Mouse (Mus musculus): ENCODE data around the gene Grifin. TPM values are rescaled to one million over a fixed set of nuclear protein-coding genes. Genes with fewer than 3 reads are reported as not detected.

Gene Grifin
- polyA plus RNA-seq, 1 experiment from 2014 or later, result not detected

GRCm38 (mm10) chr5:140568321-140568970 is 3.6 kb upstream of the Grifin start:
- peaks cover 10% of the 10 kb centered on the region for H3K4me1 ChIP-seq (replicated peaks; ENCODE audit: control insufficient read depth, insufficient read depth, low read length)
- H3K9me3 ChIP-seq (ENCODE audit: control insufficient read depth, low read length), result no peaks in the 10 kb centered on the region
- no peaks in the 10 kb centered on the region for H3K36me3 ChIP-seq (ENCODE audit: control insufficient read depth, insufficient read depth, low read length)
- H3K4me2 ChIP-seq (ENCODE audit: low read depth, low read length, severe bottlenecking), result no peak overlapping the region
- no peaks in the 10 kb centered on the region for H3K27me3 ChIP-seq (ENCODE audit: control insufficient read depth, insufficient read depth, low read length)
- H3K9ac ChIP-seq (ENCODE audit: low read length), result peak overlapping the region; percentile 23
- H3K27ac ChIP-seq (ENCODE audit: low read depth, low read length), result no peak overlapping the region
- ATAC-seq (replicated peaks; ENCODE audit: low FRiP score) (0 out of 2 replicates have a peak, but pooled peaks have one; percentile 8), DNase-seq (ENCODE audit: low spot score) (peak; percentile 87)
- H3K4me3 ChIP-seq (ENCODE audit: low read depth, low read length), result no peak overlapping the region
- 56% methylated on average over 10 of the region's 10 CpGs for WGBS

- H3K4me3 ChIP-seq (ENCODE audit: low read depth, low read length), result no peak overlapping the region
- WGBS, result 92% methylated on average over 5 of the region's 5 CpGs
- peaks cover 10% of the 10 kb centered on the region for H3K4me1 ChIP-seq (replicated peaks; ENCODE audit: control insufficient read depth, insufficient read depth, low read length)
- DNase-seq (ENCODE audit: low spot score) (no peak), ATAC-seq (replicated peaks; ENCODE audit: low FRiP score) (no peak)
- H3K27me3 ChIP-seq (ENCODE audit: control insufficient read depth, insufficient read depth, low read length), result no peaks in the 10 kb centered on the region
- H3K36me3 ChIP-seq (ENCODE audit: control insufficient read depth, insufficient read depth, low read length), result no peaks in the 10 kb centered on the region
- no peak overlapping the region; the same call in 1 of the 2 replicates for H3K9ac ChIP-seq (ENCODE audit: low read length)
- H3K4me2 ChIP-seq (ENCODE audit: low read depth, low read length, severe bottlenecking), result no peak overlapping the region
- H3K27ac ChIP-seq (ENCODE audit: low read depth, low read length), result no peak overlapping the region
- no peaks in the 10 kb centered on the region for H3K9me3 ChIP-seq (ENCODE audit: control insufficient read depth, low read length)
Measured at GRCm38 (mm10) chr5:140567751-140568150, 2.9 kb upstream of the Grifin start.

- Histone ChIP-seq H3K4me1 (replicated peaks; ENCODE audit: control insufficient read depth, insufficient read depth, low read length) (peaks cover 10% of the 10 kb centered on the region), H3K9ac (ENCODE audit: low read length) (no peak overlapping the region), H3K9me3 (ENCODE audit: control insufficient read depth, low read length) (no peaks in the 10 kb centered on the region), H3K27ac (ENCODE audit: low read depth, low read length) (no peak overlapping the region), H3K27me3 (ENCODE audit: control insufficient read depth, insufficient read depth, low read length) (no peaks in the 10 kb centered on the region), H3K36me3 (ENCODE audit: control insufficient read depth, insufficient read depth, low read length) (no peaks in the 10 kb centered on the region), H3K4me3 (ENCODE audit: low read depth, low read length) (no peak overlapping the region), H3K4me2 (ENCODE audit: low read depth, low read length, severe bottlenecking) (no peak overlapping the region)
- WGBS, result 66% methylated on average over 11 of the region's 11 CpGs
- ATAC-seq (replicated peaks; ENCODE audit: low FRiP score) (no peak), DNase-seq (ENCODE audit: low spot score) (no peak)
Measured at GRCm38 (mm10) chr5:140567321-140567720, 2.5 kb upstream of the Grifin start.

- H3K27ac ChIP-seq (ENCODE audit: low read depth, low read length), result no peak overlapping the region
- no peak overlapping the region for H3K4me2 ChIP-seq (ENCODE audit: low read depth, low read length, severe bottlenecking)
- ATAC-seq (replicated peaks; ENCODE audit: low FRiP score) (no peak), DNase-seq (ENCODE audit: low spot score) (no peak)
- no peak overlapping the region for H3K4me3 ChIP-seq (ENCODE audit: low read depth, low read length)
- WGBS, result 61% methylated on average over 4 of the region's 4 CpGs
- H3K36me3 ChIP-seq (ENCODE audit: control insufficient read depth, insufficient read depth, low read length), result no peaks in the 10 kb centered on the region
- H3K9ac ChIP-seq (ENCODE audit: low read length), result peak overlapping the region; percentile 23; the same call in 1 of the 2 replicates
- H3K4me1 ChIP-seq (replicated peaks; ENCODE audit: control insufficient read depth, insufficient read depth, low read length), result peaks cover 10% of the 10 kb centered on the region
- H3K9me3 ChIP-seq (ENCODE audit: control insufficient read depth, low read length), result no peaks in the 10 kb centered on the region
- H3K27me3 ChIP-seq (ENCODE audit: control insufficient read depth, insufficient read depth, low read length), result no peaks in the 10 kb centered on the region
Measured at GRCm38 (mm10) chr5:140566271-140566670, 1.4 kb upstream of the Grifin start.

GRCm38 (mm10) chr5:140565856-140566255 is 985 bp upstream of the Grifin start:
- Histone ChIP-seq H3K9me3 (ENCODE audit: control insufficient read depth, low read length) (no peaks in the 10 kb centered on the region), H3K27me3 (ENCODE audit: control insufficient read depth, insufficient read depth, low read length) (no peaks in the 10 kb centered on the region), H3K4me3 (ENCODE audit: low read depth, low read length) (no peak overlapping the region), H3K27ac (ENCODE audit: low read depth, low read length) (no peak overlapping the region), H3K4me1 (replicated peaks; ENCODE audit: control insufficient read depth, insufficient read depth, low read length) (peaks cover 10% of the 10 kb centered on the region), H3K4me2 (ENCODE audit: low read depth, low read length, severe bottlenecking) (no peak overlapping the region), H3K36me3 (ENCODE audit: control insufficient read depth, insufficient read depth, low read length) (no peaks in the 10 kb centered on the region), H3K9ac (ENCODE audit: low read length) (no peak overlapping the region)
- 71% methylated on average over 6 of the region's 6 CpGs for WGBS
- ATAC-seq (replicated peaks; ENCODE audit: low FRiP score), result 0 out of 2 replicates have a peak, but pooled peaks have one; percentile 14
- peak; percentile 70 for DNase-seq (ENCODE audit: low spot score)

GRCm38 (mm10) chr5:140565451-140565850 is 580 bp upstream of the Grifin start:
- Histone ChIP-seq H3K4me2 (ENCODE audit: low read depth, low read length, severe bottlenecking) (no peak overlapping the region), H3K27ac (ENCODE audit: low read depth, low read length) (no peak overlapping the region), H3K4me3 (ENCODE audit: low read depth, low read length) (no peak overlapping the region), H3K4me1 (replicated peaks; ENCODE audit: control insufficient read depth, insufficient read depth, low read length) (peaks cover 10% of the 10 kb centered on the region), H3K9me3 (ENCODE audit: control insufficient read depth, low read length) (no peaks in the 10 kb centered on the region), H3K27me3 (ENCODE audit: control insufficient read depth, insufficient read depth, low read length) (no peaks in the 10 kb centered on the region), H3K36me3 (ENCODE audit: control insufficient read depth, insufficient read depth, low read length) (no peaks in the 10 kb centered on the region), H3K9ac (ENCODE audit: low read length) (no peak overlapping the region)
- DNase-seq (ENCODE audit: low spot score) (no peak), ATAC-seq (replicated peaks; ENCODE audit: low FRiP score) (peak; percentile 16; the same call in 1 of the 2 replicates)
- WGBS, result 27% methylated on average over 5 of the region's 5 CpGs

GRCm38 (mm10) chr5:140562601-140563000 is 2.3 kb downstream of the Grifin start:
- no peak overlapping the region for H3K4me3 ChIP-seq (ENCODE audit: low read depth, low read length)
- ATAC-seq (replicated peaks; ENCODE audit: low FRiP score), result no peak
- 85% methylated on average over 9 of the region's 9 CpGs for WGBS
- H3K36me3 ChIP-seq (ENCODE audit: control insufficient read depth, insufficient read depth, low read length), result no peaks in the 10 kb centered on the region
- no peak overlapping the region for H3K4me2 ChIP-seq (ENCODE audit: low read depth, low read length, severe bottlenecking)
- no peak overlapping the region for H3K27ac ChIP-seq (ENCODE audit: low read depth, low read length)
- H3K4me1 ChIP-seq (replicated peaks; ENCODE audit: control insufficient read depth, insufficient read depth, low read length), result peaks cover 4% of the 10 kb centered on the region; the same call in 1 of the 2 replicates
- no peaks in the 10 kb centered on the region for H3K9me3 ChIP-seq (ENCODE audit: control insufficient read depth, low read length)
- DNase-seq (ENCODE audit: low spot score), result no peak
- H3K27me3 ChIP-seq (ENCODE audit: control insufficient read depth, insufficient read depth, low read length), result no peaks in the 10 kb centered on the region
- no peak overlapping the region for H3K9ac ChIP-seq (ENCODE audit: low read length)

GRCm38 (mm10) chr5:140556859-140557258 is 8.0 kb downstream of the Grifin start:
- Histone ChIP-seq H3K36me3 (ENCODE audit: control insufficient read depth, insufficient read depth, low read length) (no peaks in the 10 kb centered on the region), H3K4me1 (replicated peaks; ENCODE audit: control insufficient read depth, insufficient read depth, low read length) (no peaks in the 10 kb centered on the region), H3K27ac (ENCODE audit: low read depth, low read length) (no peak overlapping the region), H3K4me2 (ENCODE audit: low read depth, low read length, severe bottlenecking) (no peak overlapping the region), H3K9me3 (ENCODE audit: control insufficient read depth, low read length) (no peaks in the 10 kb centered on the region), H3K27me3 (ENCODE audit: control insufficient read depth, insufficient read depth, low read length) (no peaks in the 10 kb centered on the region), H3K9ac (ENCODE audit: low read length) (no peak overlapping the region), H3K4me3 (ENCODE audit: low read depth, low read length) (no peak overlapping the region)
- DNase-seq (ENCODE audit: low spot score) (no peak), ATAC-seq (replicated peaks; ENCODE audit: low FRiP score) (no peak)
- WGBS, result 57% methylated on average over 3 of the region's 3 CpGs

GRCm38 (mm10) chr5:140553719-140554118 is 11.2 kb downstream of the Grifin start:
- no peaks in the 10 kb centered on the region for H3K27me3 ChIP-seq (ENCODE audit: control insufficient read depth, insufficient read depth, low read length)
- DNase-seq (ENCODE audit: low spot score) (no peak), ATAC-seq (replicated peaks; ENCODE audit: low FRiP score) (no peak)
- H3K27ac ChIP-seq (ENCODE audit: low read depth, low read length), result no peak overlapping the region
- H3K9ac ChIP-seq (ENCODE audit: low read length), result no peak overlapping the region
- H3K36me3 ChIP-seq (ENCODE audit: control insufficient read depth, insufficient read depth, low read length), result no peaks in the 10 kb centered on the region
- H3K4me1 ChIP-seq (replicated peaks; ENCODE audit: control insufficient read depth, insufficient read depth, low read length), result peaks cover 9% of the 10 kb centered on the region; the same call in 1 of the 2 replicates
- no peaks in the 10 kb centered on the region for H3K9me3 ChIP-seq (ENCODE audit: control insufficient read depth, low read length)
- no peak overlapping the region for H3K4me3 ChIP-seq (ENCODE audit: low read depth, low read length)
- 94% methylated on average over 7 of the region's 7 CpGs for WGBS
- H3K4me2 ChIP-seq (ENCODE audit: low read depth, low read length, severe bottlenecking), result no peak overlapping the region
